Mouse (Mus musculus): Measurements from ENCODE around the gene Rpl37. TPM values are rescaled to one million over a fixed set of nuclear protein-coding genes. Genes with fewer than 3 reads are reported as not detected.

Gene Rpl37
- 100 to 1,000 TPM; 191 to 205 TPM for total RNA-seq (2021)

DNA sequence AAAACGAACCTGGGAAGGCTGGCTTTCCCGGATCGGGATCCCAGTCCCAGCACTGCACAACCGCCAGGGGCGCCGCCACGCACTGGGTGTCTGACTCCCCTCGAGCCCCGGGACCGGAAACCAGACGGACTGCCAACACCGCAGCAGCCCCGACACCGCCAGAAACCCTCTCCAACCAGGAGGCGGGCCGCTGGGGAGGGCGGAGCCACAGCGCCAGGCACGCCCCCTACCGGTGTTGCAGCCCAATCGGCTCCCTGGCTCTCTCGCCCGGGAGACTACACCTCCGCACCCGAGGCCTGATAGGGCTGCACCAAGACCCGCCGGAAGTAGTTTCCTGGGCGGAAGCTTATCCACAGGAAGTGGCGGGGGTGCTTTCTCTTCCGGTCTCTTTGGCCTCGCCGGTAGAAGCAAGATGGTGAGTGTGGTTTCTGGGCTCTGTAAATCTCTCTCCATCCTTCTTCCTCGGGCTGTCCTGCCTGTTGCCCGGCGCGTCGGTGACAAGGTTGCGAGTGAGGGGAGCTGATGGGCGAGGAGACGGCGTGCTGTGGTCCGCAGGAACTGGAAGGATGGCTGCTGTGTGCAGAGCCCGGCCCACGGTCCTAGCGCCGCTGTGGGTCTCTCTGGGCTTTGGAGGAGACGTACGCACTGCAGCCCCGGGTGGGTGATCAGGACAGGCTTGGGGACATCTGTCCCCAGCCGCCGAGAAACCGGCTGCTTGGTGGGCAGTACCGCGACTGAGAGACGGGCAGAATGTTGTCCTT, at the start of gene Rpl37:
Rpl37 (plus strand) TSS at position 376 of the 761 bp plus-strand sequence.
- intact Hi-C loops (cut with DNase I), result loop anchor here (1.0 to 10.0 kb wide), 4 partner anchors 29 to 1268 kb away; no protein-coding TSS in a partner anchor
- peak; percentile 97 to 99 for DNase-seq

- intact Hi-C loops (cut with DNase I), result loop anchor here (10.0 kb wide), 1 partner anchor 274 kb away; no protein-coding TSS in a partner anchor
- peak; percentile 21 to 35 for DNase-seq
These were observed 47.5 kb upstream of the Rpl37 start for GRCm38 (mm10) chr15:5068801-5069518.

- intact Hi-C loops (cut with DNase I), result no loop called here
These were observed 35.2 kb upstream of the Rpl37 start for GRCm38 (mm10) chr15:5081235-5081634.

GRCm38 (mm10) chr15:5086162-5086561, 30.3 kb upstream of the Rpl37 start:
- no peak for DNase-seq
- intact Hi-C loops (cut with DNase I), result loop anchor here (5.0 kb wide), 1 partner anchor 1121 kb away; no protein-coding TSS in a partner anchor

More at GRCm38 (mm10) chr15:5081235-5081634, 35.2 kb upstream of the Rpl37 start:
- DNase-seq, result no peak

- intact Hi-C loops (cut with DNase I), result loop anchor here (2.0 to 5.0 kb wide), 2 partner anchors 14 to 1118 kb away; no protein-coding TSS in a partner anchor
- DNase-seq, result no peak
These were observed 27.4 kb upstream of the Rpl37 start for GRCm38 (mm10) chr15:5088850-5089608.

DNA sequence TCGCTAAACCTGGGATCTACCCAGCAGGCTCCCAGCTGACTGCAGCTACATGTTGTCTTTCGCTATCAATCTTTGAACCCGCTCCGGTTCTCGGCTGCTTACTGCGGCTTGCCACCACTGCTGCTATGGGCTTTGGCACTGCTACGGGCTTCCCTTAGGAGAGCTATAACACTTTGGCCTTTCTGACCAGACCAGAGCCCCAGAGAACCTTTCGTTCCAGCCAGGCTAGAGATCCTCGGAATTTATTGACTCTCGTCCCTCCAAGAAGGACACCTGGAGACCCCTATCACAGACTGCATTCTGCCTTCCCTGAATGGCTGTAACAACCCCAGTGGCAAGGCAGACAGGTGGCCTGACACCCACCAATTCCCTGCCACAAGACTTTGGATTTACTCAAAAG, 26.3 kb upstream of the Rpl37 start:
- no peak for DNase-seq
- intact Hi-C loops (cut with DNase I), result no loop called here

- no peak for DNase-seq
- intact Hi-C loops (cut with DNase I), result no loop called here
These were observed 20.7 kb upstream of the Rpl37 start for GRCm38 (mm10) chr15:5095534-5096301.

DNA sequence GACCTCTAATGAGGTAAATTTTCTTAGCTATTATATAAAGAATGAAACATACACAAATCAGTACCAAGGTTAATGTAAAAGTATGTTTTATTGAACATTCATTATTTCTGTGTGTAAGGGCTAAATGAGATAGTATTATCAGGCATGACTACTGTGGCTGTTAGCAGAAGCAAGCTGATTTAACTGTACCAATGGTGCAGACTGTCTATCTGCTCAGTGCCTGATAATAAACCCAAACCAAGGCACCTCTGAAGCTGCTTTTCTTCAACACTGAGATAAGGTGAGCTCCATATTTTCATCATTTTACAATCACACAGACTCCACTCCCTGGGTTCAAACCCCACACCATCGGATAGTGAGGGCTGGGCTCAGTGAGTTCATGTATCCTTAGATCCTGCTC, 19.1 kb upstream of the Rpl37 start:
- DNase-seq, result no peak
- intact Hi-C loops (cut with DNase I), result no loop called here

DNA sequence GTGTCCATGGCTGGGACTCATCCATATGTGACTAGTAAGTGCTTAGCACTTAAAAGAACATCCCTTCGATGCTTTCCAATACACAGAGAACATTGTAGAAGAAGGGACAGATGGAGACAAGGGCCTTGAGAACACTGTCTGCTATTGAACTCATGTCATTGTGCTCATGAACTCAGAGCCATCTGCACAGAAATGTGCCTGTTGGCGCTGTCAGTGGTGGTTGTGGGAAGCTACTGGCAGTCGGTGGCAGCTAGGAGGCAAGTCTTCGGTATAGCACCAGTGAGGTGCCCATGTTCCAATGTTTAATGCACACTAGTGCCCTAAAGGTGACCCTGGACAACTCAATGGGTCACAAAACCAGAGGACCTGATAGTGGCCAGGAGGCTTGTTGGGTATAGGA, 14.1 kb upstream of the Rpl37 start:
- no peak for DNase-seq
- intact Hi-C loops (cut with DNase I), result loop anchor here (2.0 to 10.0 kb wide), 2 partner anchors 14 to 1048 kb away; no protein-coding TSS in a partner anchor

DNA sequence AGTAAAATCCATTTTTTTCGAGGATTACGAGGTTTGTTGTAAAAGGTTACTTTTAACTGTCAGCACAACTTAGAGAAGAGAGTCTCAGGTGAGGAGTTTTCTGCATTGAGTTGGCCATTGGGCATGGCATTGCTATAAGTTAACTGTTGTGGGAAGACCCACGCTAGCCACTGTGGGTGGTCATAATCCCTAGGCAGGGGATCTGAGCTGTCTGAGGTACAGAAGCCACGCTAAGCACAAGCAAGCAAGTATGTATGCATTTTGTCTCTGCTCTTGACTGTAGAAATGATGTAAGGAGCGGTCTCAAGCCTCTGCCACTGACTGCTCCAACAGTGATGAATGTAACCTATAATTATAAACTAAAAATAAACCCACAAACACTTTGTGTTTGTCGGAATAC, 10.6 kb upstream of the Rpl37 start:
- no peak for DNase-seq
- intact Hi-C loops (cut with DNase I), result loop anchor here (10.0 kb wide), 1 partner anchor 1051 kb away; no protein-coding TSS in a partner anchor

DNA sequence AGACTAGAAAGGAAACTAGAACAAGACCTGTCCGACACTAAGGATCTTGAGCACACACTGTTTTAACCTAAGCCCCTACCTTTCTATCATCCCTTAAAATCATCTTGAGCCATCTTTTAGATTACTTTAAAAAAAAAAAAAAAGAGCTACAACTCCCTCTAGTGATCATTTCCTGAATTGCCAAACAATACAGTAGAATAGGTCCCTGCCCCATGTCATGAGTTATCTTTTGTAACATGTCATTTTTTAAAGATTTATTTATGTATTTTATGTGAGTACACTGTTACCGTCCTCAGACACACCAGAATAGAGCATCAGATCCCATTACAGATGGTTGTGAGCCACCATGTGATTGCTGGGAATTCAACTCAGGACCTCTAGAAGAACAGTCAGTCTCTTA, 10.2 kb upstream of the Rpl37 start:
- no peak for DNase-seq
- intact Hi-C loops (cut with DNase I), result loop anchor here (10.0 kb wide), 1 partner anchor 1051 kb away; no protein-coding TSS in a partner anchor

- intact Hi-C loops (cut with DNase I), result loop anchor here (10.0 kb wide), 1 partner anchor 1053 kb away; no protein-coding TSS in a partner anchor
- peak; percentile 26 to 53 for DNase-seq
These were observed 8.5 kb upstream of the Rpl37 start, which contains the start of gene Card6 for GRCm38 (mm10) chr15:5107686-5108654. Card6 (minus strand) TSS chr15:5108539.

DNA sequence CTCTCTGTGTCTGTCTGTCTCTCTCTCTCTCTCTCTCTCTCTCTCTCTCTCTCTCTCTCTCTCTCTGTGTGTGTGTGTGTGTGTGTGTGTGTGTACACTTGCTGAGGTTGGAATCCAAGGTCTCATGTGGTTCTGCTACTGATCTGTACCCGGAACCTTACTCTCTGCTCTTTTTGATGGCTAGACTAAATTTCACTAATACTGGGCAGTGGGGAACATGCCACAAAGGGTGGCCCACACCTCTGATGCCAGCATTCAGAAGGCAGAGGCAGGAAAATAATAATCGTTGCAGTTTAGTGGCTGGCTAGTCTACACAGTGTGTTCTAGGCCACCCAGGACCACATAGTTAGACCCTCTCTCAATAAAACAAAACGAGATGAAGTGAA, 7.8 kb upstream of the Rpl37 start:
- DNase-seq, result peak in 1 of 2 experiments; percentile 11
- intact Hi-C loops (cut with DNase I), result loop anchor here (10.0 kb wide), 1 partner anchor 1054 kb away; no protein-coding TSS in a partner anchor

GRCm38 (mm10) chr15:5112651-5113050, 3.8 kb upstream of the Rpl37 start:
- intact Hi-C loops (cut with DNase I), result loop anchor here (10.0 kb wide), 1 partner anchor 1272 kb away; no protein-coding TSS in a partner anchor
- no peak for DNase-seq

DNA sequence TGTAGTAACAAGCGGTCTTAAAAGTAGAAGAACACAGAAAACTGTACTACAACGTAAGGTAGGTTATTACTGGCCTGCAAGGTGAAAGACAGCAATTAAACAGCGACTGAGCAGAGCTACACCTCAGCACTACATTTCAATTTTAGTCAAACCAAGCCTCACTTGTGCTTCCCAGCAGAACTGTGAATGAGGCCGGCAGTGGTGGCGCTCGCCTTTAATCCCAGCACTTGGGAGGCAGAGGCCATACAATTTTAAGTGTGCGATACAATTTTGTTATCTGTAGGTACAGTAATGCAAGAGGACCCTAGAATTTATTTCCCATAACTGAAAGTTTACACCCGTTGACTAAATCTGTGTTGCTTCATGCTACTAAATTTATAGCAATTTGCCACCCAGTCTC, 1.3 kb upstream of the Rpl37 start:
- intact Hi-C loops (cut with DNase I), result loop anchor here (5.0 to 10.0 kb wide), 2 partner anchors 42 to 1270 kb away; no protein-coding TSS in a partner anchor
- DNase-seq, result no peak

- DNase-seq, result no peak
- intact Hi-C loops (cut with DNase I), result loop anchor here (1.0 to 10.0 kb wide), 3 partner anchors 40 to 1268 kb away; no protein-coding TSS in a partner anchor
These were observed 671 bp downstream of the Rpl37 start for GRCm38 (mm10) chr15:5117031-5117601.

DNA sequence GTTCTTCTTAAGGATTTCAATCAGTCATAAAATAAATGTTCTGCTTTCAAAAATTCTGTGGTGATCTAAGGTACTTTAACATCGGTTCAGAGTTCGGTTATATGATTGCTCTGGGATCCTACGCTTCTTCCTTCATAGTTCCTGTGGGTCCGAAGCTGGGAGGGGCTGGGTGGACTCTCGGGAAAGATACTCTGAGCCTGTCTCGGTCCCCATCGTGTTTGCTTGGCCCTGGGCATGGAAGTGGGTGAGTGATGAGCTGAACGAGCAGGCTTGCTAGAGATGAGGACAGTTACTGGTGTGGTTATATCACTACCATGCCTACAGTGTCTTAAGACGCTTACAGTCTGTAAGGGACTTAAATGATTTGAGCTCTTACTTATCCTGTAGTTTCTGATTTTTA, 2.2 kb downstream of the Rpl37 start:
- intact Hi-C loops (cut with DNase I), result loop anchor here (5.0 to 10.0 kb wide), 2 partner anchors 39 to 1266 kb away; no protein-coding TSS in a partner anchor
- no peak for DNase-seq

GRCm38 (mm10) chr15:5119192-5119591, 2.7 kb downstream of the Rpl37 start:
- no peak for DNase-seq
- intact Hi-C loops (cut with DNase I), result loop anchor here (5.0 to 10.0 kb wide), 2 partner anchors 38 to 1266 kb away; no protein-coding TSS in a partner anchor
